Mouse (Mus musculus) myocyte (in vitro differentiated cells): ENCODE data around the gene Prdm4. TPM values are rescaled to one million over a fixed set of nuclear protein-coding genes. Genes with fewer than 3 reads are reported as not detected.

Experiments
- H3K27me3 ChIP-seq: one replicate; pipeline ENCODE4 v1.6.1; 2011; ENCODE audit not compliant: control insufficient read depth, insufficient read depth, insufficient read length
- H3K36me3 ChIP-seq: one replicate; pipeline ENCODE4 v1.6.1; 2011; ENCODE audit not compliant: control insufficient read depth, insufficient read depth
- H3K4me2 ChIP-seq: one replicate; pipeline ENCODE4 v1.6.1; 2011; ENCODE audit warnings: low read depth, control low read depth
- H3K4me3 ChIP-seq: one replicate; pipeline ENCODE4 v1.5.1; 2011; ENCODE audit warnings: mild to moderate bottlenecking, control low read depth, moderate library complexity
- H3K79me2 ChIP-seq: one replicate; pipeline ENCODE4 v1.6.1; 2011; ENCODE audit not compliant: control insufficient read depth, insufficient read depth
- H3ac ChIP-seq: one replicate; pipeline ENCODE4 v1.6.1; 2011; ENCODE audit not compliant: control insufficient read depth, insufficient read length
- CEBPB ChIP-seq: IDR thresholded peaks from 2 replicates; pipeline ENCODE4 v1.6.1; 2011; ENCODE audit warnings: mild to moderate bottlenecking, moderate library complexity; ENCODE audit not compliant: poor library complexity, insufficient read depth, severe bottlenecking
- E2F4 ChIP-seq: IDR thresholded peaks from one replicate; pipeline ENCODE4 v1.6.1; 2011; ENCODE audit warnings: mild to moderate bottlenecking, control low read depth, moderate library complexity; ENCODE audit not compliant: insufficient read depth
- MAX ChIP-seq: IDR thresholded peaks from one replicate; pipeline ENCODE4 v1.6.1; 2011; ENCODE audit warnings: low read depth, mild to moderate bottlenecking, control low read depth
- MYOD1 ChIP-seq, 3 experiments: IDR thresholded peaks; one replicate each; pipeline ENCODE4 v1.6.1; 2011; ENCODE audit warnings: control low read depth in 2 of 3, low read depth in 2 of 3, mild to moderate bottlenecking in 2 of 3, moderate library complexity in 1 of 3; ENCODE audit not compliant: insufficient read length in 2 of 3, control insufficient read depth in 1 of 3
- MYOG ChIP-seq, 3 experiments: IDR thresholded peaks; one replicate each; pipeline ENCODE4 v1.6.1; 2011; ENCODE audit warnings: control low read depth in 2 of 3, low read depth in 2 of 3, mild to moderate bottlenecking in 2 of 3; ENCODE audit not compliant: insufficient read length in 2 of 3, control insufficient read depth in 1 of 3, insufficient read depth in 1 of 3
- POLR2A ChIP-seq: IDR thresholded peaks from one replicate; pipeline ENCODE4 v1.6.1; 2011; ENCODE audit warnings: low read depth, mild to moderate bottlenecking, control low read depth, moderate library complexity; ENCODE audit not compliant: insufficient read length
- POLR2AphosphoS2 ChIP-seq: IDR thresholded peaks from one replicate; pipeline ENCODE4 v1.6.1; 2011; ENCODE audit warnings: low read depth, control low read depth; ENCODE audit not compliant: insufficient read length
- REST ChIP-seq: IDR thresholded peaks from one replicate; pipeline ENCODE4 v1.6.1; 2011; ENCODE audit warnings: mild to moderate bottlenecking, control low read depth, moderate library complexity; ENCODE audit not compliant: insufficient read depth, insufficient read length
- SRF ChIP-seq: IDR thresholded peaks from one replicate; pipeline ENCODE4 v1.6.1; 2011; ENCODE audit warnings: low read depth; ENCODE audit not compliant: control insufficient read depth, insufficient read length
- TCF12 ChIP-seq: IDR thresholded peaks from one replicate; pipeline ENCODE4 v1.6.1; 2011; ENCODE audit warnings: mild to moderate bottlenecking, control low read depth; ENCODE audit not compliant: poor library complexity, insufficient read depth, severe bottlenecking
- TCF3 ChIP-seq: IDR thresholded peaks from one replicate; pipeline ENCODE4 v1.6.1; 2011; ENCODE audit warnings: low read depth, control low read depth; ENCODE audit not compliant: insufficient read length
- USF1 ChIP-seq: IDR thresholded peaks from one replicate; pipeline ENCODE4 v1.6.1; 2011; ENCODE audit warnings: low read depth, mild to moderate bottlenecking, control low read depth, moderate library complexity
- polyA plus RNA-seq: library from polyadenylated mRNA; unstranded; fragments of >200 nt; fragmentation: generic; extraction: Trizol; gene quantifications from one replicate; pipeline ENCODE4 v1.2.1, GENCODE M21; 2012; ENCODE audit warnings: missing spikeins

Prdm4 gene
- polyA plus RNA-seq, 1 experiment, result 16.2 TPM

DNA sequence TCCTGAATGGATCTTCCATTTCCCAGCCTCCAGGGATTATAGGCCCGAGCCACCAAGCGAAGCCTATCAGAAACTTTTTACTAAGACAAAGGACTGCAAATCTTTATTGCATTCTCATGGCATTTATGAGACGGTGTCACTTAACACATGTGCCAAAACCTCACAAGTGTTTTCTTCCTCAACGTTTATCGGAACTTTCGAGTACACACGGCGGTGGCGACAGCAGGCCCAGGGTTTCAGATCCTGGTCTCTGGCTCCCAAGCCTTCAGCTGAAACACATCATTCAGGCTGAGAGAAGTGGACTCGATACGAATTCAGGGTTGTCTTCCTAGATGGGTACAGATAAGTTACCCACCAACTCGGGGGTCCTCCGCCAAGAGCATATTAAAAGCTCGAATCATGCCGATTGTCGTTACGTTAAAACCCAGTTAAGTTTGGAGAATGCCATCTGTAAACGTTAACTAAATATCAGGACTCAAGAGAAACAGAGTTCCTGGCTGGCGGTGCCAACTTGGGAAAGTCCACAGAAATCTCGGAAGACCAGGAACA is 40.0 kb upstream of the Prdm4 start:
- Histone ChIP-seq H3K4me3 (peak overlapping the region; percentile 95), H3K27me3 (no peaks in the 10 kb centered on the region), H3ac (peak overlapping the region; percentile 56)

GRCm38 (mm10) chr10:85954429-85954828 is 37.5 kb upstream of the Prdm4 start:
- Histone ChIP-seq H3K36me3 (peaks cover 22% of the 10 kb centered on the region), H3K4me3 (no peak overlapping the region), H3K4me2 (no peak overlapping the region), H3K79me2 (peaks cover 35% of the 10 kb centered on the region), H3K27me3 (no peaks in the 10 kb centered on the region), H3ac (no peak overlapping the region)
- TF ChIP-seq E2F4, result no peak
- no peak for TF ChIP-seq TCF12

More for the DNA sequence above, 40.0 kb upstream of the Prdm4 start:
- peaks cover 6% of the 10 kb centered on the region for H3K36me3 ChIP-seq
- no peak for TF ChIP-seq E2F4
- no peak for TF ChIP-seq MAX
- TF ChIP-seq TCF3, result no peak
- TF ChIP-seq POLR2A, result no peak
- TF ChIP-seq POLR2AphosphoS2, result no peak
- TF ChIP-seq USF1, result no peak
- no peak for TF ChIP-seq MYOD1 (IDR thresholded peaks at IDR 0.05; ENCODE audit: control insufficient read depth in 1 of 3, insufficient read length in 2 of 3, low read depth in 2 of 3)
- peak overlapping the region; percentile 94 for H3K4me2 ChIP-seq
- peaks cover 35% of the 10 kb centered on the region for H3K79me2 ChIP-seq

- no peak overlapping the region for H3ac ChIP-seq
- no peaks in the 10 kb centered on the region for H3K27me3 ChIP-seq
- H3K4me2 ChIP-seq, result no peak overlapping the region
Observed at GRCm38 (mm10) chr10:85953401-85953800, 36.5 kb upstream of the Prdm4 start.

GRCm38 (mm10) chr10:85951765-85952443 is 35.0 kb upstream of the Prdm4 start:
- no peak for TF ChIP-seq REST
- no peak for TF ChIP-seq POLR2AphosphoS2
- no peak for TF ChIP-seq SRF
- TF ChIP-seq TCF3, result no peak
- TF ChIP-seq E2F4, result no peak
- TF ChIP-seq USF1, result no peak
- no peak for TF ChIP-seq MYOD1 (IDR thresholded peaks at IDR 0.05; ENCODE audit: control insufficient read depth in 1 of 3, insufficient read length in 2 of 3, low read depth in 2 of 3)
- TF ChIP-seq MAX, result no peak
- TF ChIP-seq MYOG (IDR thresholded peaks at IDR 0.05; ENCODE audit: control insufficient read depth in 1 of 3, insufficient read depth in 1 of 3, insufficient read length in 2 of 3, low read depth in 2 of 3), result no peak
- no peak for TF ChIP-seq POLR2A
- TF ChIP-seq TCF12, result no peak
- TF ChIP-seq CEBPB, result no peak
- no peak overlapping the region for H3K4me2 ChIP-seq
- no peak overlapping the region for H3ac ChIP-seq
- H3K79me2 ChIP-seq, result peaks cover 29% of the 10 kb centered on the region
- H3K27me3 ChIP-seq, result no peaks in the 10 kb centered on the region
- H3K36me3 ChIP-seq, result peaks cover 45% of the 10 kb centered on the region
- H3K4me3 ChIP-seq, result no peak overlapping the region

More at GRCm38 (mm10) chr10:85953401-85953800, 36.5 kb upstream of the Prdm4 start:
- H3K79me2 ChIP-seq, result peaks cover 35% of the 10 kb centered on the region
- no peak overlapping the region for H3K4me3 ChIP-seq
- H3K36me3 ChIP-seq, result peaks cover 32% of the 10 kb centered on the region
- TF ChIP-seq CEBPB (no peak), MYOG (IDR thresholded peaks at IDR 0.05; ENCODE audit: control insufficient read depth in 1 of 3, insufficient read depth in 1 of 3, insufficient read length in 2 of 3, low read depth in 2 of 3) (no peak), POLR2AphosphoS2 (no peak), MAX (no peak)

DNA sequence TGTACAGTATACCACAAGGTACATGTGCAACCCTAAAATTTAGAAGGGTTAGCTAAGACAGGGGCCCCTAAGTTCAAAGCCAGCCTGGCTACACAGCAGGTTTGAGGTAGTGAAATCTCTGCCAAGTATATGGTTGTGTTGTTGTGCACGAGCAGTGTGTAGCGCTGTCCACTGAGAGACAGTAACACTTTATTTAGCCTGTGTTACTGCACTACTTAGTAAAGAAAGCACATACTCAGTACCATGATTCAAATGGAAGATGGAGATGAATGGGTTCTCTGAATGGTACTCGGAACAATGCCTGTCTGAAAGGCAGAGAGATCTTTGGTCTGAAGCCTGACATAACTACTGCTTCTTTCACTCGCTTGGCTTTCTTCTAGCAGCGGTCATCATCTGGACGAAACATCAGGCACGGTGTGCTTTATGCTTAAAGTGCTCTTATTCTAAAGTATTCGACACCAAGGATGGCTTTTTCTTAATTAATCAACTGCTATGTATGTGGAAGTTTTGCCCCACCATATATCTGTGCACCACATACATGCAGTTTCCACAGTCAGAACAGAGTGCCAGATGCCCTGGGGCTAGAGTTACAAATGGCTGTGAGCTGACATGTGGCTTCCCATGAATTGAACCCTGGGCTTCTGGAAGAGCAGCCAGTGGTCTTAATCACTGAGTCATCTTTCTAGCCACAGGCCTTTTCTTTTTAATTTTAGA is 31.7 kb upstream of the Prdm4 start:
- H3K79me2 ChIP-seq, result no peaks in the 10 kb centered on the region
- peaks cover 76% of the 10 kb centered on the region for H3K36me3 ChIP-seq
- H3K27me3 ChIP-seq, result no peaks in the 10 kb centered on the region
- no peak overlapping the region for H3K4me3 ChIP-seq
- TF ChIP-seq CEBPB, result no peak
- no peak for TF ChIP-seq SRF
- H3ac ChIP-seq, result no peak overlapping the region
- no peak overlapping the region for H3K4me2 ChIP-seq
